Mouse (Mus musculus) embryo, embryonic 10 days (tissue): ENCODE measurements around the gene Olfr1364.

ENCODE experiments used
- DNase-seq: peaks from one replicate; pipeline ENCODE4 v3.0.0-alpha.2; 2015; ENCODE audit warnings: low spot score

Olfr1364 gene

GRCm38 (mm10) chr13:21581659-21582058, at the start of gene Olfr1364:
TSS of gene Olfr1364 (minus strand) at chr13:21581759.
- DNase-seq, result no peak

GRCm38 (mm10) chr13:21613922-21614321, 32.4 kb upstream of the Olfr1364 start, which contains the start of gene Olfr1362:
TSS of gene Olfr1362 (minus strand) at chr13:21614022.
- no peak for DNase-seq

- DNase-seq, result peak; percentile 12
These were observed 10.1 kb upstream of the Olfr1364 start for GRCm38 (mm10) chr13:21591618-21592017.

GRCm38 (mm10) chr13:21559793-21560192, 21.8 kb downstream of the Olfr1364 start, which contains the start of gene Olfr1535:
TSS of gene Olfr1535 (minus strand) at chr13:21559893.
- no peak for DNase-seq

GRCm38 (mm10) chr13:21550416-21551110, 31.0 kb downstream of the Olfr1364 start:
- DNase-seq, result no peak

- no peak for DNase-seq
These were observed 32.1 kb downstream of the Olfr1364 start for GRCm38 (mm10) chr13:21549487-21549886.

GRCm38 (mm10) chr13:21542708-21543107, 38.9 kb downstream of the Olfr1364 start, which contains the start of gene Olfr1366:
TSS of gene Olfr1366 (minus strand) at chr13:21542808.
- no peak for DNase-seq

GRCm38 (mm10) chr13:21530781-21531201, 50.8 kb downstream of the Olfr1364 start, which contains the start of gene Zkscan8:
TSS of gene Zkscan8 (minus strand) at chr13:21531120.
- DNase-seq, result peak; percentile 87

- no peak for DNase-seq
These were observed 51.4 kb downstream of the Olfr1364 start for GRCm38 (mm10) chr13:21530136-21530535.
